ENCODE assay signal across 11 mouse cellular contexts in the genomic region with DNA sequence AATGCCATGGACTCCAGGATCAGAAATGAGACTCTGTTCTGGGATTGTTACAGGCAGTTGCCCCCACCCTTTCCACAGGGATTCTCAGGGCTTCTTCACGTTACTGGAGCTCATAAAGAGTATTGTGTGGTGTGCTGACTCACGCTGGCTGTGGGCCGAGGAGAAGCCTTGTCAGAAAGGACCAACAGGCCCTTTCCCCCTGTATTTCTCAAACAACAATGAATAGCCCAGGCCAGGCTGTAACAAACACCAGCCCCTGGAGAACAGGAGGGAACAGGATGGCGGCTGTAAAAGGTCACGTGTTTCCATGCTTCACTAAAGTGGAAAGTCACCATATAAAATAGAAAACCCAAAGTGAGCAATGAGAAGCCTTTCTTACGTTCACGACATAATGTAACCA. TPM values are rescaled to one million over a fixed set of nuclear protein-coding genes. Genes with fewer than 3 reads are reported as not detected.
DNase-seq lines count a peak whose midpoint lies in the region; ATAC-seq and TF ChIP-seq lines count a peak whose summit lies in the region.
"Had no signal": no experiment of that assay in that cellular context is flagged by ENCODE, and none has a peak within 500 bp of the region (broad histone marks: within the 10 kb centered on the region; RNA-seq: fewer than 3 reads in every experiment).

No protein-coding gene starts in this region.

- H3K27ac ChIP-seq in midbrain, embryonic 10.5 days (replicated peaks), result peak overlapping the region; percentile 96
- H3K27ac ChIP-seq in midbrain, embryonic 15.5 days, result no peak overlapping the region
- peak overlapping the region; percentile 82 for H3K27ac ChIP-seq in macrophage
- no peak overlapping the region for H3K27ac ChIP-seq in forebrain, embryonic 11.5 days (ENCODE audit: low read depth, low read length)
- H3K27ac ChIP-seq in thymus, adult 2 months (ENCODE audit: control insufficient read depth, insufficient read depth, low read length), result no peak overlapping the region

- TF ChIP-seq CTCF in thymus, adult 2 months (IDR thresholded peaks at IDR 0.05; ENCODE audit: borderline replicate concordance, control insufficient read depth, extremely low read depth, insufficient read depth, low read length, poor library complexity), result no peak

- no peak overlapping the region for H3K9ac ChIP-seq in midbrain, embryonic 15.5 days
- H3K9ac ChIP-seq in forebrain, embryonic 11.5 days (ENCODE audit: low read length), result no peak overlapping the region
- H3K9ac ChIP-seq: limb, embryonic 15.5 days had no signal

- TF ChIP-seq POLR2A in thymus, adult 2 months (IDR thresholded peaks at IDR 0.05; ENCODE audit: control insufficient read depth, extremely low read depth, insufficient read depth, low read length, poor library complexity), result no peak

- ATAC-seq in midbrain, embryonic 15.5 days (replicated peaks), result no peak
- ATAC-seq in forebrain, embryonic 11.5 days (replicated peaks; ENCODE audit: low FRiP score), result no peak
- ATAC-seq: activated CD4-positive, CD25-positive, alpha-beta regulatory T cell, adult 4 months had no signal

- WGBS in midbrain, embryonic 10.5 days, result 58% methylated on average over 7 of the region's 7 CpGs
- 50% methylated on average over 7 of the region's 7 CpGs for WGBS in midbrain, embryonic 15.5 days
- 54% methylated on average over 7 of the region's 7 CpGs for WGBS in macrophage (ENCODE audit: missing documents)
- WGBS in forebrain, embryonic 11.5 days, result 44% methylated on average over 7 of the region's 7 CpGs
- 78% methylated on average over 7 of the region's 7 CpGs for WGBS in thymus, adult 2 months

- H3K36me3 ChIP-seq in midbrain, embryonic 10.5 days, result no peaks in the 10 kb centered on the region
- no peaks in the 10 kb centered on the region for H3K36me3 ChIP-seq in midbrain, embryonic 15.5 days (replicated peaks)
- H3K36me3 ChIP-seq in macrophage (ENCODE audit: inconsistent target), result no peaks in the 10 kb centered on the region
- no peaks in the 10 kb centered on the region for H3K36me3 ChIP-seq in forebrain, embryonic 11.5 days (ENCODE audit: control insufficient read depth, insufficient read depth, low read length)
- H3K36me3 ChIP-seq in thymus, adult 2 months (ENCODE audit: control insufficient read depth, insufficient read depth, low read length), result no peaks in the 10 kb centered on the region
- H3K36me3 ChIP-seq: limb, embryonic 15.5 days had no signal

- peaks cover 42% of the 10 kb centered on the region for H3K4me1 ChIP-seq in midbrain, embryonic 10.5 days
- peaks cover 12% of the 10 kb centered on the region for H3K4me1 ChIP-seq in midbrain, embryonic 15.5 days
- H3K4me1 ChIP-seq in forebrain, embryonic 11.5 days (replicated peaks; ENCODE audit: control insufficient read depth, insufficient read depth, low read length), result peaks cover 8% of the 10 kb centered on the region; the same call in 1 of the 2 replicates
- H3K4me1 ChIP-seq in thymus, adult 2 months (replicated peaks; ENCODE audit: control insufficient read depth, insufficient read depth, low read length), result peaks cover 14% of the 10 kb centered on the region

- DNase-seq in midbrain, embryonic 10.5 days (ENCODE audit: low spot score), result no peak
- DNase-seq in ZHBTc4 (ENCODE audit: low read depth, low spot score), result peak; percentile 68
- DNase-seq in gastrocnemius, postnatal 10 days, result peak; percentile 20
- no peak for DNase-seq in cerebellum, postnatal 4 days (ENCODE audit: low spot score in 2 of 2)
- no peak for DNase-seq in forebrain, embryonic 11.5 days (ENCODE audit: low spot score)
- no peak for DNase-seq in thymus, adult 2 months
- DNase-seq: kidney, adult 9 months had no signal

- no peak overlapping the region for H3K4me3 ChIP-seq in midbrain, embryonic 10.5 days
- no peak overlapping the region for H3K4me3 ChIP-seq in midbrain, embryonic 15.5 days
- no peak overlapping the region for H3K4me3 ChIP-seq in macrophage (ENCODE audit: inconsistent target)
- H3K4me3 ChIP-seq in forebrain, embryonic 11.5 days (ENCODE audit: low read depth, low read length), result no peak overlapping the region
- no peak overlapping the region for H3K4me3 ChIP-seq in thymus, adult 2 months (ENCODE audit: control insufficient read depth, insufficient read depth, low read length)
- H3K4me3 ChIP-seq: limb, embryonic 15.5 days had no signal

- no peaks in the 10 kb centered on the region for H3K79me2 ChIP-seq in macrophage (ENCODE audit: inconsistent target)

- H3K9me3 ChIP-seq in midbrain, embryonic 10.5 days (replicated peaks), result no peaks in the 10 kb centered on the region
- no peaks in the 10 kb centered on the region for H3K9me3 ChIP-seq in midbrain, embryonic 15.5 days
- no peaks in the 10 kb centered on the region for H3K9me3 ChIP-seq in forebrain, embryonic 11.5 days (ENCODE audit: control insufficient read depth, low read length)
- H3K9me3 ChIP-seq: limb, embryonic 15.5 days had no signal

- no peak overlapping the region for H3K4me2 ChIP-seq in midbrain, embryonic 15.5 days
- H3K4me2 ChIP-seq in forebrain, embryonic 11.5 days (ENCODE audit: low read depth, low read length, severe bottlenecking), result no peak overlapping the region
- H3K4me2 ChIP-seq: limb, embryonic 15.5 days had no signal

- no peaks in the 10 kb centered on the region for H3K27me3 ChIP-seq in midbrain, embryonic 10.5 days (ENCODE audit: low read depth, poor library complexity, severe bottlenecking)
- H3K27me3 ChIP-seq in midbrain, embryonic 15.5 days (replicated peaks), result no peaks in the 10 kb centered on the region
- no peaks in the 10 kb centered on the region for H3K27me3 ChIP-seq in forebrain, embryonic 11.5 days (ENCODE audit: control insufficient read depth, insufficient read depth, low read length)
- no peaks in the 10 kb centered on the region for H3K27me3 ChIP-seq in thymus, adult 2 months (ENCODE audit: control insufficient read depth, insufficient read depth, low read length)
- H3K27me3 ChIP-seq: limb, embryonic 15.5 days had no signal

RNA-seq across cellular contexts. Expression of a gene that starts 28.2 kb away (rescaled TPM):
- 326 and 382 TPM in 2 replicates for polyA plus RNA-seq in midbrain, embryonic 10.5 days (2016; fragmentation: Nextera tagmentation; extraction: Ambion mirVana)
- 251 and 253 TPM in 2 replicates for polyA plus RNA-seq in midbrain, embryonic 15.5 days (2015; fragmentation: Nextera tagmentation; extraction: Ambion mirVana)
- 10 to 100 TPM; 55.2 to 56.7 TPM for total RNA-seq in gastrocnemius, postnatal 10 days (2021)
- 100 to 1,000 TPM in 2 of 26 experiments, 10 to 100 TPM in 14, 1 to 10 TPM in 10; 2.2 to 156 (median 19.0) TPM for total RNA-seq in macrophage (2018; cell fraction: chromatin; rRNA removed)
- 100 to 1,000 TPM; 105 to 368 (median 202) TPM for total RNA-seq in macrophage (2018; cell fraction: cytosol; rRNA removed)
- total RNA-seq in macrophage (2018; cell fraction: nucleus; rRNA removed), result 100 to 1,000 TPM in 21 of 26 experiments, 10 to 100 TPM in 5; 21.2 to 569 (median 200) TPM
- 51.1 to 117 TPM (median 106 TPM) in 3 replicates for polyA plus RNA-seq in macrophage (2018)
- polyA plus RNA-seq in forebrain, embryonic 11.5 days (2014; fragmentation: Nextera tagmentation; extraction: Ambion mirVana), result 433 and 466 TPM in 2 replicates
- polyA plus RNA-seq in thymus, adult 2 months (2012; rRNA removed), result 261 and 320 TPM in 2 replicates

Comparison
In these comparisons a context has a peak if more than half of its experiments do, and no peak if none do; other contexts are left out.
1. H3K27ac ChIP-seq: peak in midbrain, embryonic 10.5 days (single experiment) and macrophage (single experiment); none in midbrain, embryonic 15.5 days (single experiment), forebrain, embryonic 11.5 days (single experiment) and thymus, adult 2 months (single experiment).
2. DNase-seq: peak in ZHBTc4 (single experiment) and gastrocnemius, postnatal 10 days (single experiment); none in midbrain, embryonic 10.5 days (single experiment), cerebellum, postnatal 4 days (0 of 2), forebrain, embryonic 11.5 days (single experiment) and thymus, adult 2 months (single experiment).